Mouse (Mus musculus) heart, embryonic 12.5 days (tissue): ENCODE data around the gene Patj. TPM values are rescaled to one million over a fixed set of nuclear protein-coding genes. Genes with fewer than 3 reads are reported as not detected.
"Not testable (repeated sequence)": the region's sequence is repeated elsewhere in the genome, so short reads cannot be mapped to it uniquely, and the experiment has no call there.

Experiments used
- ATAC-seq: fragments of 200-750 bp; cut with Nextera tagmentation; 2 replicates; pipeline ENCODE4 v1.8.0; 2017; ENCODE audit warnings: moderate TSS enrichment, moderate library complexity; ENCODE audit not compliant: insufficient number of reproducible peaks, low FRiP score
- H3K27ac ChIP-seq: fragments of 300-500 bp; sonication (generic); 2 replicates; pipeline ENCODE4 v1.5.1; 2016; ENCODE audit warnings: mild to moderate bottlenecking, moderate library complexity; ENCODE audit not compliant: poor library complexity, severe bottlenecking
- H3K27me3 ChIP-seq: fragments of 300-500 bp; sonication (generic); replicated peaks from 2 replicates; pipeline ENCODE4 v1.6.1; 2016; ENCODE audit warnings: mild to moderate bottlenecking, moderate library complexity
- H3K36me3 ChIP-seq: fragments of 300-500 bp; sonication (generic); 2 replicates; pipeline ENCODE4 v1.6.1; 2016; ENCODE audit warnings: mild to moderate bottlenecking, moderate library complexity
- H3K4me1 ChIP-seq: fragments of 300-500 bp; sonication (generic); replicated peaks from 2 replicates; pipeline ENCODE4 v1.6.1; 2016; ENCODE audit warnings: mild to moderate bottlenecking
- H3K4me2 ChIP-seq: fragments of 300-500 bp; sonication (generic); 2 replicates; pipeline ENCODE4 v1.6.1; 2016; ENCODE audit warnings: mild to moderate bottlenecking, moderate library complexity
- H3K4me3 ChIP-seq: fragments of 300-500 bp; sonication (generic); 2 replicates; pipeline ENCODE4 v1.5.1; 2016; ENCODE audit warnings: mild to moderate bottlenecking
- H3K9ac ChIP-seq: fragments of 300-500 bp; sonication (generic); 2 replicates; pipeline ENCODE4 v1.6.1; 2016; ENCODE audit warnings: mild to moderate bottlenecking, moderate library complexity
- H3K9me3 ChIP-seq: fragments of 300-500 bp; sonication (generic); replicated peaks from 2 replicates; pipeline ENCODE4 v1.6.1; 2016; ENCODE audit warnings: mild to moderate bottlenecking, moderate library complexity
- WGBS: fragments of 180-500 bp; shearing (Covaris S2); methylation state at CpG from one replicate; pipeline ENCODE4 v1.1.7; 2016; 5-methylcytosine and 5-hydroxymethylcytosine counted together
- polyA plus RNA-seq: library from polyadenylated mRNA; unstranded; fragments of >200 nt; fragmentation: Nextera tagmentation; extraction: Ambion mirVana; gene quantifications from 2 replicates; pipeline ENCODE4 v1.2.1, GENCODE M21; 2016

Gene Patj
- polyA plus RNA-seq, 1 experiment from 2014 or later, result 14.8 TPM

DNA sequence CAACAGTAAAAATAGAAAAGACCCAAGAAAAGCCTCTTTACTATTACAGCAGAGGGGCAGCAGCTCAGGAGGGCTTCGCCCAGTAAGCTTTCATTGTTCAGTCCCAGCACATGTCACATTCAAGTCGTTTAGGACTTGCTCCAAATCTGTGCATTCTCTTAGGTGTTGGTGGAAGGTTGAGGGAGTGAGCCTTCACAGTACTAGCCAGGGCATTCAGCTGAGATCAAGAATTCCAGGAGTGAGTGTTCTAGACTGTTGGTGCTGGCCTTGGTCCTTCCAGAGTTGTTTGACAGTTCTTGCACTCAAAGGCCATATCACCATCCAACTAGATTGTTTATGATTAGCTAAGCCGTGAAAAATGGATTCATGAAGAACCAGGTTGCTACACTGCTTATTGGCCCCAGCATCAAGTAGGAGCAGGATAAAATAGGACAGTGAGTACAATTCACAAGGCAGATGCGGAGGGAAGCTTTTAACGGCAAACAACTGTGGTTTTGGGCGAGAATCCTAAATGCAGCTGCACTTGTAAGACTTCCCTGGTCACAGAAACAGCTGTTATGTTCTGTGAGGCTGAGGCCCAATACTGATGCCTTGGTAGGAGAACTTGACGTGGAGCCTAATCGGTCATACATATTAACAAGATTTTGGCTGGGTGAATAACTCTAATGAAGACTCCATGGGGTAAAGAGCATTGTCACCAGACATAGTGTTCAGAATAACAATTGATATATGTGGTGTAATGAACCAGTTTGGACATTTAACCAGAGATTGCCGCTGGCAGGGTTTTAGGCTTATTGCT is 225.6 kb downstream of the Patj start:
- no peak for ATAC-seq
- no peak overlapping the region for H3K4me2 ChIP-seq
- no peaks in the 10 kb centered on the region for H3K9me3 ChIP-seq
- 77% methylated on average over 9 of the region's 9 CpGs for WGBS
- no peaks in the 10 kb centered on the region for H3K36me3 ChIP-seq
- H3K27ac ChIP-seq, result no peak overlapping the region
- peaks cover 19% of the 10 kb centered on the region; the same call in 1 of the 2 replicates for H3K4me1 ChIP-seq
- no peak overlapping the region for H3K9ac ChIP-seq
- no peak overlapping the region for H3K4me3 ChIP-seq
- H3K27me3 ChIP-seq, result no peaks in the 10 kb centered on the region

GRCm38 (mm10) chr4:98622180-98622579 is 226.6 kb downstream of the Patj start:
- no peaks in the 10 kb centered on the region for H3K9me3 ChIP-seq
- no peak overlapping the region for H3K9ac ChIP-seq
- no peak overlapping the region for H3K4me2 ChIP-seq
- H3K4me3 ChIP-seq, result no peak overlapping the region
- no peak overlapping the region for H3K27ac ChIP-seq
- WGBS, result 51% methylated on average over 1 of the region's 1 CpGs
- H3K36me3 ChIP-seq, result no peaks in the 10 kb centered on the region
- peaks cover 19% of the 10 kb centered on the region; the same call in 1 of the 2 replicates for H3K4me1 ChIP-seq
- no peaks in the 10 kb centered on the region for H3K27me3 ChIP-seq
- no peak for ATAC-seq

DNA sequence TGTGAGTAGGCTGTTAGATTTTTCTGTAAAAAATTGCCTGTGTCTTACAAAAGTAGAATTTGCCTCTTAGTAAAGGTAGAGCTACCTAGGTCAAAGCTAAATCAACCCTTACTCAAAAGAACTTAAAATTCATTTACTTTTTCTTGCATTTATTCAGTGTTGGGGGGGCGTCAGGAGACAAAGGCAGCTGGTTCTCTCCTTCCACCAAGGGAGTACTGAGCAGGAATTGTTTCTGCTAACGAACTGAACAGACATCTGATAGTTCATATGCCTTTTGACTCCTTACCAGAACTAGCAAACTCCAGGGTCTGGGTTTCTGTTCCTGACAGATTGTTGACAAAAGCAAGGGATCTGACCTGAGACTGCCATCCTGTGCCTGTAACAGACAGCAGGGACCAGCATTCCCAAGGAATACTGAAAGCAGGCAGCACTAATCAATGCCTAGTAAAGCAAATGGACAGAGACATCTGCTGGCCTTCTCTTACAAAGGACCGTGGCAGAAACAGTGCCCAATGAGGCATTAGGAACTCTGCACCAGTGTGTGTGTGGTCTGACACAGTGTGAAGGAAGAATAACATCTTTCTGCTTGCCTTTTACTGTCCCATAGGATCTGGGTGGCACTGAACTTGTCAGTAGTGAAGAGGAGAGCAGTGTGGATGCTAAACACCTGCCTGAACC is 227.6 kb downstream of the Patj start:
- Histone ChIP-seq H3K27ac (0 out of 2 replicates have a peak overlapping the region, but pooled peaks have one; percentile 30), H3K9ac (no peak overlapping the region), H3K27me3 (no peaks in the 10 kb centered on the region), H3K4me2 (no peak overlapping the region), H3K9me3 (no peaks in the 10 kb centered on the region), H3K4me3 (no peak overlapping the region), H3K36me3 (no peaks in the 10 kb centered on the region), H3K4me1 (peaks cover 21% of the 10 kb centered on the region)
- WGBS, result 32% methylated on average over 3 of the region's 3 CpGs
- no peak for ATAC-seq

DNA sequence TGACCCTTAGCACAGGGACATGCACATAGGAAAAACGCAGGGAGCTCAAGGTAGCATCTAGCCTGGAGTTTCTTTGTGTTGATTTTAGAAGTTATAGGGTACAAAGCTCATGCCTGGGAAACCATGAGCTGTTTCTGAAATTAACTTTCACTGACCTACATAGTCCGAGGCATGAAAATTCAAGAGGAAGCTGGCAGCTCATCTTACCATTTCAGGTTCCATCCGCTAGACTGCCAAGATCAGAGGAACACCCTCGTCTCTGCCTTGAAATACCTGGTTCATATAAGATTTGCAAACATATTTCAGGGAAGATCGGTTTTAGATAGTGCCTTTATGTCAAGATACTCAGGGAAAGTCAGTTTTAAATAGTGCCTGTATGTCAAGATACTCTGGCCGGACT is 232.7 kb downstream of the Patj start:
- no peak for ATAC-seq
- H3K9me3 ChIP-seq, result no peaks in the 10 kb centered on the region
- H3K4me2 ChIP-seq, result no peak overlapping the region
- H3K4me3 ChIP-seq, result no peak overlapping the region
- no peaks in the 10 kb centered on the region for H3K27me3 ChIP-seq
- no peak overlapping the region for H3K9ac ChIP-seq
- H3K27ac ChIP-seq, result no peak overlapping the region
- peaks cover 28% of the 10 kb centered on the region for H3K4me1 ChIP-seq
- WGBS, result 83% methylated on average over 6 of the region's 6 CpGs
- no peaks in the 10 kb centered on the region for H3K36me3 ChIP-seq

DNA sequence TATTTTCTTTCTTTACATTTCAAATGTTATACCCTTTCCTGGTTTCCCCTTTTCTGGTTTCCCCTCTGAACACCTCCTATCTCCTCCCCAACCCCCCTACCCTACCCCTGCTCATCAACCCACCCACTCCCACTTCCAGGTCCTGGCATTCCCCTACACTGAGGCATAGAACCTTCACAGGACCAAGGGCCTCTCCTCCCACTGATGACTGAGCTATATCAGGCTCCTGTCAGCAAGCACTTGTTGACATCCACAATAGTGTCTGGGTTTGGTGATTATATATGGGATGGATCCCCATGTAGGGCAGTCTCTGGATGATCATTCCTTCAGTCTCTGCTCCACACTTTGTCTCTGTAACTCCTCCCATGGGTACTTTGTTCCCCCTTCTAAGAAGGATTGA is 233.6 kb downstream of the Patj start:
- not testable (repeated sequence) for H3K27me3 ChIP-seq, H3K9me3 ChIP-seq, H3K4me2 ChIP-seq, H3K4me3 ChIP-seq, H3K36me3 ChIP-seq, H3K9ac ChIP-seq
- ATAC-seq, result 0 out of 2 replicates have a peak, but pooled peaks have one; percentile 48
- Histone ChIP-seq H3K4me1 (peaks cover 26% of the 10 kb centered on the region), H3K27ac (0 out of 2 replicates have a peak overlapping the region, but pooled peaks have one; percentile 38)

- Histone ChIP-seq H3K4me2 (no peak overlapping the region), H3K4me1 (0 out of 2 replicates have a peak, but pooled peaks cover 8% of the 10 kb centered on the region), H3K36me3 (no peaks in the 10 kb centered on the region), H3K27me3 (no peaks in the 10 kb centered on the region), H3K9ac (no peak overlapping the region), H3K9me3 (peaks cover 9% of the 10 kb centered on the region), H3K4me3 (no peak overlapping the region), H3K27ac (no peak overlapping the region)
- WGBS, result 85% methylated on average over 18 of the region's 18 CpGs
- ATAC-seq, result no peak
These were observed 239.7 kb downstream of the Patj start for GRCm38 (mm10) chr4:98635140-98635837.

GRCm38 (mm10) chr4:98638731-98639130 is 243.1 kb downstream of the Patj start:
- no peaks in the 10 kb centered on the region for H3K27me3 ChIP-seq
- no peak overlapping the region for H3K4me3 ChIP-seq
- H3K27ac ChIP-seq, result no peak overlapping the region
- no peak for ATAC-seq
- H3K9me3 ChIP-seq, result peaks cover 9% of the 10 kb centered on the region
- no peaks in the 10 kb centered on the region for H3K36me3 ChIP-seq
- no peak overlapping the region for H3K4me2 ChIP-seq
- 87% methylated on average over 8 of the region's 8 CpGs for WGBS
- H3K4me1 ChIP-seq, result no peaks in the 10 kb centered on the region
- H3K9ac ChIP-seq, result no peak overlapping the region

DNA sequence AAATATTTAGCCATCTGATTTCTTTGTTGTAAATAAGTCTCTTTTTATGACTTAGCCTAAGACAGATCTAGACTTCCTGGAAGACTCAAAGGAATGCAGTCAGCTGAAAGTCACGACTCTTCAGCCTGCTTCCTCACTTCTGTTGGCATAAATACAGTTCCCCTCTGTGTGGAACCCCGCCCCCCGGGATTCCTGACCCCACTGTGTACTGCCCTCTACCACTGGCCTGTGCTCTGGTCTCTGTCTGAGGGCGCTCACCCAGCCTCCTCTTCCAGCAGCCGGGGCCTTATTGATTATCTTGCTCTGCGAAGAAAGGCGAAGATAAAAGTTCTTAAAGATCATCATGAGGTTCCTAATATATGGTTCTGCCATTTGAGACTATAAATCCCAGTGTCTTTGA is 258.1 kb downstream of the Patj start:
- no peak overlapping the region for H3K4me3 ChIP-seq
- H3K36me3 ChIP-seq, result no peaks in the 10 kb centered on the region
- no peak overlapping the region for H3K27ac ChIP-seq
- no peak overlapping the region for H3K4me2 ChIP-seq
- 39% methylated on average over 7 of the region's 7 CpGs for WGBS
- no peak for ATAC-seq
- no peaks in the 10 kb centered on the region for H3K27me3 ChIP-seq
- no peak overlapping the region for H3K9ac ChIP-seq
- peaks cover 18% of the 10 kb centered on the region for H3K4me1 ChIP-seq
- no peaks in the 10 kb centered on the region for H3K9me3 ChIP-seq

- Histone ChIP-seq H3K4me1 (peaks cover 18% of the 10 kb centered on the region), H3K9ac (no peak overlapping the region), H3K36me3 (no peaks in the 10 kb centered on the region), H3K4me2 (no peak overlapping the region), H3K27me3 (no peaks in the 10 kb centered on the region), H3K27ac (no peak overlapping the region), H3K9me3 (no peaks in the 10 kb centered on the region), H3K4me3 (no peak overlapping the region)
- 58% methylated on average over 2 of the region's 2 CpGs for WGBS
- no peak for ATAC-seq
These were observed 258.8 kb downstream of the Patj start for GRCm38 (mm10) chr4:98654419-98654821.

- no peak for ATAC-seq
- Histone ChIP-seq H3K36me3 (no peaks in the 10 kb centered on the region), H3K4me3 (no peak overlapping the region), H3K9ac (no peak overlapping the region), H3K4me1 (peaks cover 22% of the 10 kb centered on the region), H3K4me2 (no peak overlapping the region), H3K27ac (no peak overlapping the region), H3K9me3 (no peaks in the 10 kb centered on the region), H3K27me3 (no peaks in the 10 kb centered on the region)
- WGBS, result 68% methylated on average over 1 of the region's 1 CpGs
These were observed 261.2 kb downstream of the Patj start for GRCm38 (mm10) chr4:98656759-98657158.

- H3K4me3 ChIP-seq, result no peak overlapping the region
- H3K27me3 ChIP-seq, result no peaks in the 10 kb centered on the region
- no peak for ATAC-seq
- 0 out of 2 replicates have a peak, but pooled peaks cover 6% of the 10 kb centered on the region for H3K36me3 ChIP-seq
- WGBS, result 68% methylated on average over 2 of the region's 2 CpGs
- peaks cover 17% of the 10 kb centered on the region for H3K4me1 ChIP-seq
- H3K4me2 ChIP-seq, result no peak overlapping the region
- H3K9me3 ChIP-seq, result peaks cover 8% of the 10 kb centered on the region; the same call in 1 of the 2 replicates
- no peak overlapping the region for H3K27ac ChIP-seq
- no peak overlapping the region for H3K9ac ChIP-seq
These were observed 263.4 kb downstream of the Patj start for GRCm38 (mm10) chr4:98659032-98659431.
